Mouse (Mus musculus): ENCODE results near the gene Cul3. TPM values are rescaled to one million over a fixed set of nuclear protein-coding genes. Genes with fewer than 3 reads are reported as not detected.

Cul3 gene
- total RNA-seq, 2 experiments from 2014 or later = 124 to 125 TPM

- no peak for DNase-seq
Observed at GRCm38 (mm10) chr1:80293307-80293706, 47.0 kb downstream of the Cul3 start.

GRCm38 (mm10) chr1:80278731-80279130, 61.5 kb downstream of the Cul3 start:
- DNase-seq = no peak

- peak; percentile 15 to 18 for DNase-seq
Observed at GRCm38 (mm10) chr1:80260443-80260842, 79.8 kb downstream of the Cul3 start.

GRCm38 (mm10) chr1:80258632-80259031, 81.6 kb downstream of the Cul3 start:
- no peak for DNase-seq

GRCm38 (mm10) chr1:80253309-80253708, 87.0 kb downstream of the Cul3 start:
- no peak for DNase-seq

GRCm38 (mm10) chr1:80250247-80250646, 90.0 kb downstream of the Cul3 start:
- no peak for DNase-seq

- no peak for DNase-seq
Observed at GRCm38 (mm10) chr1:80247131-80247530, 93.1 kb downstream of the Cul3 start.

GRCm38 (mm10) chr1:80244123-80244522, 96.2 kb downstream of the Cul3 start:
- no peak for DNase-seq

- DNase-seq = no peak
Observed at GRCm38 (mm10) chr1:80241579-80241978, 98.7 kb downstream of the Cul3 start.

- DNase-seq = no peak
Observed at GRCm38 (mm10) chr1:80240017-80240660, 100.1 kb downstream of the Cul3 start.

GRCm38 (mm10) chr1:80239481-80239880, 100.8 kb downstream of the Cul3 start:
- no peak for DNase-seq

GRCm38 (mm10) chr1:80236951-80237702, 103.2 kb downstream of the Cul3 start:
- DNase-seq = no peak

GRCm38 (mm10) chr1:80236126-80236525, 104.2 kb downstream of the Cul3 start:
- no peak for DNase-seq

GRCm38 (mm10) chr1:80230612-80231011, 109.7 kb downstream of the Cul3 start:
- DNase-seq = no peak

GRCm38 (mm10) chr1:80224839-80225412, 115.4 kb downstream of the Cul3 start:
- DNase-seq = peak; percentile 12 to 23

GRCm38 (mm10) chr1:80221151-80221550, 119.1 kb downstream of the Cul3 start:
- peak in 1 of 2 experiments; percentile 5 for DNase-seq

- DNase-seq = no peak
Observed at GRCm38 (mm10) chr1:80218268-80218667, 122.0 kb downstream of the Cul3 start, which contains the start of gene Fam124b. Gene Fam124b, minus strand, starts transcription at chr1:80218473.

Other genes starting within 250 kb of the Cul3 start
- under 1 TPM; 0.51 to 0.70 TPM for gene Fam124b, start 122.0 kb downstream of the Cul3 start, total RNA-seq (2021)
- gene Gm45261, start 121.0 kb upstream of the Cul3 start, total RNA-seq (2021) = not detected

Data from layer of hippocampus, postnatal 36 days (tissue).